Mouse (Mus musculus) hindbrain, embryonic 12.5 days (tissue): Measurements from ENCODE around the gene Sult2b1. TPM values are rescaled to one million over a fixed set of nuclear protein-coding genes. Genes with fewer than 3 reads are reported as not detected.

Source experiments
- ATAC-seq: fragments of 200-750 bp; cut with Nextera tagmentation; 2 replicates; pipeline ENCODE4 v1.8.0; 2017; ENCODE audit warnings: moderate TSS enrichment; ENCODE audit not compliant: low FRiP score
- H3K27ac ChIP-seq: fragments of 300-500 bp; sonication (generic); 2 replicates; pipeline ENCODE4 v1.5.1; 2016; ENCODE audit warnings: mild to moderate bottlenecking
- H3K27me3 ChIP-seq: fragments of 300-500 bp; sonication (generic); 2 replicates; pipeline ENCODE4 v1.6.1; 2016; ENCODE audit warnings: mild to moderate bottlenecking
- H3K36me3 ChIP-seq: fragments of 300-500 bp; sonication (generic); 2 replicates; pipeline ENCODE4 v1.6.1; 2016; ENCODE audit warnings: mild to moderate bottlenecking
- H3K4me1 ChIP-seq: fragments of 300-500 bp; sonication (generic); 2 replicates; pipeline ENCODE4 v1.6.1; 2016
- H3K4me2 ChIP-seq: fragments of 300-500 bp; sonication (generic); replicated peaks from 2 replicates; pipeline ENCODE4 v1.6.1; 2016; ENCODE audit warnings: mild to moderate bottlenecking
- H3K4me3 ChIP-seq: fragments of 300-500 bp; sonication (generic); 2 replicates; pipeline ENCODE4 v1.5.1; 2016; ENCODE audit warnings: mild to moderate bottlenecking
- H3K9ac ChIP-seq: fragments of 300-500 bp; sonication (generic); 2 replicates; pipeline ENCODE4 v1.6.1; 2016; ENCODE audit warnings: mild to moderate bottlenecking, moderate library complexity
- H3K9me3 ChIP-seq: fragments of 300-500 bp; sonication (generic); replicated peaks from 2 replicates; pipeline ENCODE4 v1.6.1; 2016; ENCODE audit warnings: mild to moderate bottlenecking
- WGBS: fragments of 180-500 bp; shearing (Covaris S2); methylation state at CpG from one replicate; pipeline ENCODE4 v1.1.7; 2016; 5-methylcytosine and 5-hydroxymethylcytosine counted together
- polyA plus RNA-seq: library from polyadenylated mRNA; unstranded; fragments of >200 nt; fragmentation: Nextera tagmentation; extraction: Ambion mirVana; gene quantifications from 2 replicates; pipeline ENCODE4 v1.2.1, GENCODE M21; 2016

The Sult2b1 gene
- polyA plus RNA-seq, 1 experiment from 2014 or later = 2.4 TPM

GRCm38 (mm10) chr7:45798931-45799330 is 14.5 kb upstream of the Sult2b1 start:
- H3K4me3 ChIP-seq = no peak overlapping the region
- peaks cover 30% of the 10 kb centered on the region for H3K4me1 ChIP-seq
- H3K9ac ChIP-seq = no peak overlapping the region
- peak overlapping the region; percentile 62; the same call in 1 of the 2 replicates for H3K4me2 ChIP-seq
- H3K9me3 ChIP-seq = no peaks in the 10 kb centered on the region
- ATAC-seq = no peak
- H3K27me3 ChIP-seq = peaks cover 57% of the 10 kb centered on the region
- peaks cover 73% of the 10 kb centered on the region for H3K36me3 ChIP-seq
- WGBS = 53% methylated on average over 7 of the region's 7 CpGs
- H3K27ac ChIP-seq = no peak overlapping the region

GRCm38 (mm10) chr7:45798511-45798836 is 14.0 kb upstream of the Sult2b1 start:
- Histone ChIP-seq H3K27me3 (peaks cover 59% of the 10 kb centered on the region), H3K9ac (peak overlapping the region; percentile 65), H3K4me3 (peak overlapping the region; percentile 39), H3K9me3 (no peaks in the 10 kb centered on the region), H3K36me3 (peaks cover 73% of the 10 kb centered on the region), H3K4me1 (peaks cover 30% of the 10 kb centered on the region), H3K4me2 (peak overlapping the region; percentile 62), H3K27ac (no peak overlapping the region)
- ATAC-seq = no peak
- WGBS = 2% methylated on average over 19 of the region's 19 CpGs

DNA sequence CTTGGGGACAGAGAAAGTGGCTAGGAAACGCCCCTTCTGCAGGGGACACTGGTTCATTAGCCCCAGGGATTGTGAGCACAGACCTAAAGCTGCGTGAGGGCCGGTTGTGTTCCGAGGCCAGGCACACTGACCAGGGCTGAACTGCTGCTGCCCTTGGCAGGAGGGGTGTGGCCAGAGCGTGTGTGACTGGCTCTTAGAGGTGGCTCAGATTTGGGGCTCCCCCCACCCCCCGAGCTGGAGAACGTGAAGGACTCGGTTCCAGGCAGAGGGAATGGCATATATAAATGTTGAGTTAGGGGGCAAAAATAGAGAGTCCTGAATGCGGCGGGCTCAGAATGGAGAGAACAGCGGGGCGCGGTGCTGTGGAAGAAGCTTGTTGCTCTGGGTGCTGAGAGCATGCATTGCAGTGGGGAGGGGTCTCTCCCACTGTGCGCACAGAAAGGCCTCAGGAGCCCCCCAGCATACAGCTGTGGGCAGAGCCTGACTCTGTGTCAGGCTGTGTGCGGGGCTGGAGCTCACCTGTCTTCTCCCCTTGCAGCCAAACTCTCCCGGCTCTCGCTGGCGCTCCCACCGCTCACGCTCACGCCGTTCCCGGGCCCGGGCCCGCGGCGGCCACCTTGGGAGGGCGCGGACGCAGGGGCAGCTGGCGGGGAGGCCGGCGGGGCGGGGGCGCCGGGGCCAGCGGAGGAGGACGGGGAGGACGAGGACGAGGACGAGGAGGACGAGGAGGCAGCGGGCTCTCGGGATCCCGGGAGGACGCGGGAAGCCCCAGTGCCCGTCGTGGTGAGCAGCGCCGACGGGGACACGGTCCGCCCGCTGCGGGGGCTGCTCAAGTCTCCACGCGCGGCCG is 13.4 kb upstream of the Sult2b1 start:
- Histone ChIP-seq H3K27ac (no peak overlapping the region), H3K4me1 (peaks cover 30% of the 10 kb centered on the region), H3K4me3 (peak overlapping the region; percentile 39), H3K4me2 (peak overlapping the region; percentile 62), H3K9me3 (no peaks in the 10 kb centered on the region), H3K36me3 (peaks cover 73% of the 10 kb centered on the region), H3K27me3 (peaks cover 59% of the 10 kb centered on the region), H3K9ac (peak overlapping the region; percentile 65)
- ATAC-seq = no peak
- WGBS = under 1% methylated on average over 58 of the region's 60 CpGs

- 40% methylated on average over 6 of the region's 6 CpGs for WGBS
These were observed 12.5 kb upstream of the Sult2b1 start for GRCm38 (mm10) chr7:45796950-45797349.

GRCm38 (mm10) chr7:45794971-45795370 is 10.5 kb upstream of the Sult2b1 start:
- Histone ChIP-seq H3K27me3 (peaks cover 53% of the 10 kb centered on the region), H3K4me2 (no peak overlapping the region), H3K27ac (no peak overlapping the region), H3K9ac (no peak overlapping the region), H3K4me3 (no peak overlapping the region), H3K36me3 (peaks cover 76% of the 10 kb centered on the region), H3K4me1 (peaks cover 21% of the 10 kb centered on the region), H3K9me3 (no peaks in the 10 kb centered on the region)
- 92% methylated on average over 29 of the region's 29 CpGs for WGBS
- ATAC-seq = no peak

More at GRCm38 (mm10) chr7:45796950-45797349, 12.5 kb upstream of the Sult2b1 start:
- H3K4me1 ChIP-seq = peaks cover 30% of the 10 kb centered on the region
- ATAC-seq = no peak
- H3K4me2 ChIP-seq = peak overlapping the region; percentile 62; the same call in 1 of the 2 replicates
- H3K27ac ChIP-seq = no peak overlapping the region
- peak overlapping the region; percentile 65; the same call in 1 of the 2 replicates for H3K9ac ChIP-seq
- peaks cover 59% of the 10 kb centered on the region for H3K27me3 ChIP-seq
- no peak overlapping the region for H3K4me3 ChIP-seq
- H3K9me3 ChIP-seq = no peaks in the 10 kb centered on the region
- peaks cover 73% of the 10 kb centered on the region for H3K36me3 ChIP-seq

DNA sequence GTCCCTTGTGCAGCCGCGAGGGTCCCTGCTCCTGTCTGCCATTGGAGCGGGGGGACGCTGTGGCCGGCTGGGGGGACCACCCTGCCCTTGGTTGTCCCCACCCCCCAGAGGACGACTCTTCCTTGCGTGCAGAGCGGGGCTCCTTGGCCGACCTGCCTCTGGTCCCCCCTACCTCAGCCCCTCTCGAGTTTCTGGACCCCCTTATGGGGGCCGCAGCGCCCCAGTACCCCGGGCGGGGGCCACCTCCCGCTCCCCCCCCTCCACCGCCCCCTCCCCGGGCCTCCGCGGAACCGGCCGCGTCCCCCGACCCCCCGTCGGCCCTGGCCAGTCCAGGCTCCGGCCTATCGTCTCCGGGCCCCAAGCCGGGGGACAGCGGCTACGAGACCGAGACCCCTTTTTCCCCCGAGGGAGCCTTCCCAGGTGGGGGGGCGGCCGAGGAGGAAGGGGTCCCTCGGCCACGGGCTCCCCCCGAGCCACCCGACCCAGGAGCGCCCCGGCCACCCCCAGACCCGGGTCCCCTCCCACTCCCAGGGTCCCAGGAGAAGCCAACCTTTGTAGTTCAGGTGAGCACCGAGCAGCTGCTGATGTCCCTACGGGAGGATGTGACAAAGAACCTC is 9.6 kb upstream of the Sult2b1 start:
- Histone ChIP-seq H3K9me3 (no peaks in the 10 kb centered on the region), H3K36me3 (peaks cover 84% of the 10 kb centered on the region), H3K27ac (no peak overlapping the region), H3K4me1 (peaks cover 21% of the 10 kb centered on the region), H3K27me3 (peaks cover 53% of the 10 kb centered on the region), H3K9ac (no peak overlapping the region), H3K4me3 (no peak overlapping the region), H3K4me2 (no peak overlapping the region)
- WGBS = 88% methylated on average over 35 of the region's 44 CpGs
- ATAC-seq = no peak

- ATAC-seq = no peak
- no peak overlapping the region for H3K27ac ChIP-seq
- H3K9me3 ChIP-seq = no peaks in the 10 kb centered on the region
- no peak overlapping the region for H3K4me3 ChIP-seq
- H3K4me1 ChIP-seq = peaks cover 15% of the 10 kb centered on the region
- H3K27me3 ChIP-seq = peaks cover 44% of the 10 kb centered on the region
- H3K4me2 ChIP-seq = no peak overlapping the region
- 86% methylated on average over 24 of the region's 24 CpGs for WGBS
- H3K9ac ChIP-seq = no peak overlapping the region
- peaks cover 90% of the 10 kb centered on the region for H3K36me3 ChIP-seq
These were observed 8.8 kb upstream of the Sult2b1 start for GRCm38 (mm10) chr7:45793240-45793639.

GRCm38 (mm10) chr7:45791756-45792490 is 7.5 kb upstream of the Sult2b1 start:
- 79% methylated on average over 17 of the region's 17 CpGs for WGBS
- peaks cover 10% of the 10 kb centered on the region for H3K4me1 ChIP-seq
- H3K9me3 ChIP-seq = no peaks in the 10 kb centered on the region
- H3K4me3 ChIP-seq = no peak overlapping the region
- H3K9ac ChIP-seq = no peak overlapping the region
- ATAC-seq = no peak
- peaks cover 31% of the 10 kb centered on the region for H3K27me3 ChIP-seq
- peaks cover 97% of the 10 kb centered on the region for H3K36me3 ChIP-seq
- H3K4me2 ChIP-seq = no peak overlapping the region
- H3K27ac ChIP-seq = no peak overlapping the region

- Histone ChIP-seq H3K36me3 (peaks cover 86% of the 10 kb centered on the region), H3K9ac (no peak overlapping the region), H3K4me3 (no peak overlapping the region), H3K9me3 (no peaks in the 10 kb centered on the region), H3K27ac (no peak overlapping the region), H3K4me1 (peaks cover 15% of the 10 kb centered on the region), H3K27me3 (peaks cover 19% of the 10 kb centered on the region), H3K4me2 (no peak overlapping the region)
- no peak for ATAC-seq
- 69% methylated on average over 6 of the region's 6 CpGs for WGBS
These were observed 6.3 kb upstream of the Sult2b1 start for GRCm38 (mm10) chr7:45790721-45791120.

DNA sequence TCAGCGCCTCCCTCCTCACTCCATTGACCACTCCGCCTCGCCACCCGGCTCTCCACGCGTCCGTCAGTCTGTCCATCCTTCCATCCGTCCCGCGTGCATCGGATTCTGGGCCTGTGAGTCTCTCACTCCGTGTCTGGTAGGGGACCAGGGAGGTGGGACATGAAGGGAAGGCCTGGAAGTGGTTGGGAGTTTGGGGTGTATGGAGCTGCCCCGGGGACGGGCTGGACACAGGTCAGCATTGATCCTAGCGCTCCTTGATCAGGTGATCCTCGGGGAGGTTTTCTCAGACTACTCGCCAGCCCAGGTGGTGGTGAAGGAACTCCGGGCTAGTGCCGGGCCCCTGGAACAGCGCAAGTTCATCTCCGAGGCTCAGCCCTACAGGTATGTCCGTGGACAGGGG is 3.2 kb upstream of the Sult2b1 start:
- Histone ChIP-seq H3K9ac (peak overlapping the region; percentile 27; the same call in 1 of the 2 replicates), H3K4me1 (peaks cover 28% of the 10 kb centered on the region), H3K27ac (no peak overlapping the region), H3K4me3 (peak overlapping the region; percentile 74; the same call in 1 of the 2 replicates), H3K9me3 (no peaks in the 10 kb centered on the region), H3K4me2 (peak overlapping the region; percentile 87), H3K36me3 (peaks cover 55% of the 10 kb centered on the region), H3K27me3 (no peaks in the 10 kb centered on the region; the same call in 1 of the 2 replicates)
- no peak for ATAC-seq
- 83% methylated on average over 22 of the region's 22 CpGs for WGBS

DNA sequence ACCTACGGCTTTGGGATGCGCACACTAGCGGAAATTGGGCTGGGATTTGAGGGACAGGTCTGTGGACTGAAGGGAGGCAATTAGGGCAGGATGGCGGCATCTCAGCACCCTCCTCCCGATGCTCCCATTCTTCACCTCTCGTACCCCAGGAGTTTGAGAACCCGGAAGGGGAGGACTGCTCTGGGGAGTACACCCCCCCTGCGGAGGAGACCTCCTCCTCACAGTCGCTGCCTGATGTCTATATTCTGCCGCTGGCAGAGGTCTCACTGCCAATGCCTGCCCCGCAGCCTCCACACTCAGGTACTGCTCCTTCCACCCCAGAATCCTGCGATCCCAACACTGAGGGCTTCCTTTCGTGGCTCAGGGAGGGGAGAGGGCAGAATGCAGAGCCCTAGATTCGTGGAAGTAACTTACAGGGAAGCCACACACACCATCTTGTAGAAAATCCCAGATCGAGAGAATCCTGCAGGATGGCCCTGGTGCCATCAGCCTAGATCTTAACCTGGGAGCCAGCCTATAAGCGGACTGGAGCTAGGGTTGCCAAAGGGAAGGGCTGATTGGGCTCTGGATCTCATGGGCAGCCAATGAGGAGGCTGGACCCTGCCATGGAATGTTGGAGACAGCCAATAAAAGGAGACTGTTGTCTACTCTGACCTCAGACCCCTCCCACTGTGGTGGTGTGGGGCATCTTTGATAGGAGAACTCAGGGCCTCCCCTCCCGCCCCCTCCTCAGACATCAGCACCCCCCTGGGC is 2.4 kb upstream of the Sult2b1 start:
- WGBS = 5% methylated on average over 17 of the region's 17 CpGs
- peak; percentile 11 for ATAC-seq
- Histone ChIP-seq H3K4me3 (peak overlapping the region; percentile 74), H3K9me3 (no peaks in the 10 kb centered on the region), H3K9ac (peak overlapping the region; percentile 90), H3K4me1 (peaks cover 28% of the 10 kb centered on the region), H3K27me3 (peaks cover 7% of the 10 kb centered on the region), H3K27ac (peak overlapping the region; percentile 98), H3K36me3 (peaks cover 47% of the 10 kb centered on the region), H3K4me2 (peak overlapping the region; percentile 87)
